Mouse (Mus musculus): ENCODE measurements around the gene Insig1. TPM values are rescaled to one million over a fixed set of nuclear protein-coding genes. Genes with fewer than 3 reads are reported as not detected.
A peak's percentile ranks its signal among the peaks of the same experiment; 100 is the strongest.

The Insig1 gene
- polyA plus RNA-seq, 1 experiment from 2014 or later, result 89.3 TPM

DNA sequence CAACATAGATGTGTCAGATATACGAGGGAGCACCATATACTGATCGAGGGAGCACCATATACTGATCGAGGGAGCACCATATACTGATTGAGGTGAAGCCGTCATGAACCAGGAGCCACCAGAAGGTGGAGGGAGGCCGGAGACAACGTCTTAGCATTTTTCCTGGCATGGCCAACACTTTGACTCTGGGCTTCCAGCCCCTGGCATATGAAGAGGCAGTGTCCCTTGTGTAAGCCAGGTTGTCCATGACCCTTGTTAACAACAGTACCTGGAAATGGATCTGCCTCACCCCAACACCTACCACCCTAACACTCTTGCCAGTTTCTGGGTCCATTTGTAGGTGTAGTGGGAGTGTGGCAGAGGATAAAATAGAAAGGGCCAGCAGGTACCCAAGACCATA lies 23.7 kb downstream of the Insig1 start:
- ATAC-seq (ENCODE audit: low FRiP score, low read depth), result no peak
- no peaks in the 10 kb centered on the region for H3K4me1 ChIP-seq
- H3K9me3 ChIP-seq, result no peaks in the 10 kb centered on the region
- H3K27ac ChIP-seq, result no peak overlapping the region
- WGBS, result 81% methylated on average over 6 of the region's 6 CpGs
- H3K9ac ChIP-seq, result no peak overlapping the region
- no peak overlapping the region for H3K4me2 ChIP-seq (replicated peaks)
- H3K27me3 ChIP-seq (replicated peaks), result no peaks in the 10 kb centered on the region
- no peak overlapping the region for H3K4me3 ChIP-seq
- H3K36me3 ChIP-seq, result no peaks in the 10 kb centered on the region

- H3K4me2 ChIP-seq (replicated peaks), result no peak overlapping the region
- no peaks in the 10 kb centered on the region for H3K4me1 ChIP-seq
- H3K9me3 ChIP-seq, result no peaks in the 10 kb centered on the region
- no peak overlapping the region for H3K27ac ChIP-seq
- ATAC-seq (ENCODE audit: low FRiP score, low read depth), result no peak
- 71% methylated on average over 2 of the region's 2 CpGs for WGBS
- no peaks in the 10 kb centered on the region for H3K36me3 ChIP-seq
- H3K4me3 ChIP-seq, result no peak overlapping the region
- no peak overlapping the region for H3K9ac ChIP-seq
- no peaks in the 10 kb centered on the region for H3K27me3 ChIP-seq (replicated peaks)
These were observed 24.5 kb downstream of the Insig1 start for GRCm38 (mm10) chr5:28095671-28096070.

GRCm38 (mm10) chr5:28106966-28107365 lies 35.8 kb downstream of the Insig1 start:
- H3K27ac ChIP-seq, result no peak overlapping the region
- no peaks in the 10 kb centered on the region for H3K36me3 ChIP-seq
- no peaks in the 10 kb centered on the region for H3K27me3 ChIP-seq (replicated peaks)
- no peak overlapping the region for H3K4me2 ChIP-seq (replicated peaks)
- H3K4me3 ChIP-seq, result no peak overlapping the region
- no peaks in the 10 kb centered on the region for H3K4me1 ChIP-seq
- no peaks in the 10 kb centered on the region for H3K9me3 ChIP-seq
- H3K9ac ChIP-seq, result no peak overlapping the region
- no peak for ATAC-seq (ENCODE audit: low FRiP score, low read depth)
- WGBS, result 77% methylated on average over 4 of the region's 4 CpGs

- Histone ChIP-seq H3K36me3 (no peaks in the 10 kb centered on the region), H3K4me2 (replicated peaks) (no peak overlapping the region), H3K27ac (no peak overlapping the region), H3K9ac (no peak overlapping the region), H3K4me3 (no peak overlapping the region), H3K9me3 (no peaks in the 10 kb centered on the region), H3K27me3 (replicated peaks) (no peaks in the 10 kb centered on the region), H3K4me1 (no peaks in the 10 kb centered on the region)
- ATAC-seq (ENCODE audit: low FRiP score, low read depth), result no peak
- whole genome bisulfite sequencing, result 85% methylated on average over 6 of the region's 6 CpGs
These were observed 36.8 kb downstream of the Insig1 start for GRCm38 (mm10) chr5:28107974-28108373.

- Histone ChIP-seq H3K4me3 (no peak overlapping the region), H3K9ac (no peak overlapping the region), H3K4me2 (replicated peaks) (no peak overlapping the region), H3K9me3 (no peaks in the 10 kb centered on the region), H3K36me3 (no peaks in the 10 kb centered on the region), H3K27ac (no peak overlapping the region), H3K4me1 (no peaks in the 10 kb centered on the region), H3K27me3 (replicated peaks) (no peaks in the 10 kb centered on the region; the same call in 1 of the 2 replicates)
- 61% methylated on average over 2 of the region's 2 CpGs for WGBS
- no peak for ATAC-seq (ENCODE audit: low FRiP score, low read depth)
These were observed 39.7 kb downstream of the Insig1 start for GRCm38 (mm10) chr5:28110881-28111280.

DNA sequence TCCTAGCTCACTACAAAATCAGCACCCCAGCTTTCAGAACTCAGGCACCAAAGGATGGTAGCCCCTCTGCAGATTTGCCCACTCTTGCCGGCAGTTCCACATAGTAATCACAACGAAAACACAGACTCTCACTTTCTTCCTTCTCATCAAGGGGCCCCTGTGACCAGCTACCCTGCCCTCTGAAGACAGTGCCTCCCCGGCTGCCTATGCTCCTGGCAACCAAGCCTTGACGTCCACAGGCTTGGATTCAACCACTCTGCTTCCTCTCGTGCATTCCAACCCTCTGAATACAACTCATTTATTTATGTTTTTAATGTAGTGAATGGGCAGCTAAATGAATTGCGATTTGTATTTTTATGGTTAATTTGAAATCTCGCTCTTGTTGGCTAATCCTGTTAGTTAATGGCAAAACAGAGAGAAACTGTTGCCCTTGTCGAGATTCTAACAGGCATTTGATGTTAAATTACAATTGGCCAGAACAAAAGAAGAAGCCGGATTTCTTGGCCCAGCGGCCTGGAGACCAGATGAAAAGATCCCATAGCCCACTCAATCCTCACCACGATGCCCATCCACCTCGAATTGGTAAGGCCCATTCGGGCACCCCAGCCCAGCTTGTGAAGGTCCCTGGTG lies 46.2 kb downstream of the Insig1 start:
- Histone ChIP-seq H3K4me3 (no peak overlapping the region), H3K9ac (no peak overlapping the region)

DNA sequence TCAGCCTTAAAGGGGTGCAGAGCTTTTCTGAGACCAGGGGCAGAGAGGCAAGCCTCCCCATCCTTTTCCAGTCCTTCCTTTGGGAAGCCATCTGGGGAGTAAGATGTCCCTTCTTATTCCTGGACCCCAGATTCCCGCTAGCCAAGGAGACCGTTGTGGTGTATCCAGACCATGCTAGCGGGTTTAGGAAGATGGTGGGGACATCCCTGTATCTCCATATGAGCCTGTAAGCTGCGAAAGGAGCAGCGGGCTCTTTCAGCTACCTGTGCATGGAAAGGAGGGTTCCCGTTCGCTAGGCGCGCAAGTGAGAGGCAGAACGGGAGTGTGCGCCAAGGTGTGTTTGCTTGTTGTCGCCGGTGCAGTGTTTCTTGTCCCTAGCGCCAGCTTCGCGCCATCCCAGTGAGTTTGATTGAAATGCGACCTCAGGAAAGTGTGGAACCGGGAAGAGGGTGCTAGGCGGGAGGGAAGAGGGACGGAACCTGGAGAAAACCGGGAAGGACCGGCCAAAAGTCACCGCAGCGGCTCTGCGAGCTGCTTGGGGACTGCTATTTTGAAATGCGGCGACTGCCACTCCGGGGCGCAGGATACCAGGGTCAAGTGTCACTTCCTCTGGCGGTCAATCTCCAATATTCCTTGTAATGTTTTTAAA lies 46.8 kb downstream of the Insig1 start:
- peaks cover 68% of the 10 kb centered on the region for H3K27me3 ChIP-seq (replicated peaks)
- H3K9ac ChIP-seq, result no peak overlapping the region
- no peak overlapping the region for H3K27ac ChIP-seq
- ATAC-seq (ENCODE audit: low FRiP score, low read depth), result no peak
- under 1% methylated on average over 30 of the region's 30 CpGs for WGBS
- H3K9me3 ChIP-seq, result no peaks in the 10 kb centered on the region
- peak overlapping the region; percentile 54 for H3K4me2 ChIP-seq (replicated peaks)
- H3K4me3 ChIP-seq, result peak overlapping the region; percentile 2; the same call in 1 of the 2 replicates
- H3K4me1 ChIP-seq, result peaks cover 8% of the 10 kb centered on the region
- H3K36me3 ChIP-seq, result no peaks in the 10 kb centered on the region

More for the DNA sequence above, 46.2 kb downstream of the Insig1 start:
- H3K4me2 ChIP-seq (replicated peaks), result no peak overlapping the region
- H3K36me3 ChIP-seq, result no peaks in the 10 kb centered on the region
- no peaks in the 10 kb centered on the region for H3K9me3 ChIP-seq
- 3% methylated on average over 13 of the region's 13 CpGs for WGBS
- no peak overlapping the region for H3K27ac ChIP-seq
- peaks cover 8% of the 10 kb centered on the region for H3K4me1 ChIP-seq
- H3K27me3 ChIP-seq (replicated peaks), result peaks cover 62% of the 10 kb centered on the region
- ATAC-seq (ENCODE audit: low FRiP score, low read depth), result no peak

DNA sequence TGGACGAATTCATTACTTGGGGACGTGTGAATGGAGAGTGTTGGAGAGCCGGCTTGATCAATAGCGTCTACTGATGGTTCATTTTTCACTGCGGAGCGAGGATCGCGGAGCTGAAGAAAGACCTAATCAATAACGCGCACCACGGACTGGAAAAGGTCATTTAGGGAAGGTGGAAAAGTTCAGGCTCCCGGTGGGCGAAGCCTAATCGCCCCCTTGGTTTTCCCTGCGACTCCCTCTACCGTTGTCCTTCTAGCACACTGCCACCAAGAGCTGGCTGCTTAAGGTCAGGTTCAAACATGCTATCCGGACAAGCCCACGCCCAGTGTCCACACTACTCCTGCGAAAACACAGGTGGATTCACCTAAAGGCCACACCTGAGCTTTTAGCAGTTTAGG lies 47.4 kb downstream of the Insig1 start:
- peak overlapping the region; percentile 54 for H3K4me2 ChIP-seq (replicated peaks)
- H3K4me1 ChIP-seq, result peaks cover 10% of the 10 kb centered on the region
- no peak overlapping the region for H3K9ac ChIP-seq
- no peak overlapping the region for H3K27ac ChIP-seq
- peaks cover 73% of the 10 kb centered on the region for H3K27me3 ChIP-seq (replicated peaks)
- H3K36me3 ChIP-seq, result no peaks in the 10 kb centered on the region
- ATAC-seq (ENCODE audit: low FRiP score, low read depth), result no peak
- no peak overlapping the region for H3K4me3 ChIP-seq
- 1% methylated on average over 19 of the region's 19 CpGs for WGBS
- H3K9me3 ChIP-seq, result no peaks in the 10 kb centered on the region

- no peak overlapping the region for H3K4me2 ChIP-seq (replicated peaks)
- H3K9me3 ChIP-seq, result no peaks in the 10 kb centered on the region
- no peak overlapping the region for H3K9ac ChIP-seq
- peaks cover 83% of the 10 kb centered on the region for H3K27me3 ChIP-seq (replicated peaks)
- ATAC-seq (ENCODE audit: low FRiP score, low read depth), result no peak
- no peaks in the 10 kb centered on the region for H3K36me3 ChIP-seq
- peaks cover 21% of the 10 kb centered on the region for H3K4me1 ChIP-seq
- 23% methylated on average over 3 of the region's 3 CpGs for WGBS
- no peak overlapping the region for H3K27ac ChIP-seq
- H3K4me3 ChIP-seq, result no peak overlapping the region
These were observed 48.4 kb downstream of the Insig1 start for GRCm38 (mm10) chr5:28119576-28119975.

- H3K36me3 ChIP-seq, result no peaks in the 10 kb centered on the region
- H3K27ac ChIP-seq, result no peak overlapping the region
- peak; percentile 84 for ATAC-seq (ENCODE audit: low FRiP score, low read depth)
- H3K9me3 ChIP-seq, result no peaks in the 10 kb centered on the region
- peaks cover 97% of the 10 kb centered on the region for H3K27me3 ChIP-seq (replicated peaks)
- peak overlapping the region; percentile 40 for H3K4me2 ChIP-seq (replicated peaks)
- H3K4me1 ChIP-seq, result peaks cover 21% of the 10 kb centered on the region
- no peak overlapping the region; the same call in 1 of the 2 replicates for H3K4me3 ChIP-seq
- WGBS, result under 1% methylated on average over 27 of the region's 27 CpGs
- H3K9ac ChIP-seq, result no peak overlapping the region
These were observed 51.6 kb downstream of the Insig1 start for GRCm38 (mm10) chr5:28122491-28123454.

DNA sequence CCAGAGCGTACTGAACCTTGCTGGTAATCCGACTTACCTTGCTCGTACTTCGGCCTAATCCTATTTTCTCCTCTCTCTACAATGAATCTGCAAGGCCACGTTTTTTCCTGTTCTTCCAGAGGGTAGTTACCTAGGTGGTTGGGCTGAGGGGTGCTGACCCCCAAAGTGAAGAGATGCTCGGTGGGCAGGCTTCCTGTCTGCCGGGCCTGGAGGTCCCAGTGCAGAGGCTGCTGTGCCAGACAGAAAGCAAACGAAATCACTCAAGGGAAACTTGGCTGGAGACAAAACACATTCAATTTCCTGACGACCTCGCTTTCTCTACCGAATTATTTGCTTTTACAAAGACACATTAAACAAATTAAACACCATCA lies 52.3 kb downstream of the Insig1 start:
- H3K9me3 ChIP-seq, result no peaks in the 10 kb centered on the region
- ATAC-seq (ENCODE audit: low FRiP score, low read depth), result no peak
- H3K4me2 ChIP-seq (replicated peaks), result peak overlapping the region; percentile 40
- H3K27ac ChIP-seq, result no peak overlapping the region
- peaks cover 15% of the 10 kb centered on the region for H3K4me1 ChIP-seq
- no peak overlapping the region for H3K9ac ChIP-seq
- peaks cover 97% of the 10 kb centered on the region for H3K27me3 ChIP-seq (replicated peaks)
- H3K4me3 ChIP-seq, result no peak overlapping the region; the same call in 1 of the 2 replicates
- WGBS, result 1% methylated on average over 11 of the region's 11 CpGs
- H3K36me3 ChIP-seq, result no peaks in the 10 kb centered on the region

Measured in neural tube, embryonic 12.5 days (tissue).